Mouse (Mus musculus): ENCODE results near the gene Nrros.

The Nrros gene

GRCm38 (mm10) chr16:32165281-32165821, at the start of gene Nrros:
Gene Nrros, minus strand, starts transcription at chr16:32165594.
- DNase-seq (ENCODE audit: low spot score in 2 of 2), result peak; percentile 63 to 65

DNA sequence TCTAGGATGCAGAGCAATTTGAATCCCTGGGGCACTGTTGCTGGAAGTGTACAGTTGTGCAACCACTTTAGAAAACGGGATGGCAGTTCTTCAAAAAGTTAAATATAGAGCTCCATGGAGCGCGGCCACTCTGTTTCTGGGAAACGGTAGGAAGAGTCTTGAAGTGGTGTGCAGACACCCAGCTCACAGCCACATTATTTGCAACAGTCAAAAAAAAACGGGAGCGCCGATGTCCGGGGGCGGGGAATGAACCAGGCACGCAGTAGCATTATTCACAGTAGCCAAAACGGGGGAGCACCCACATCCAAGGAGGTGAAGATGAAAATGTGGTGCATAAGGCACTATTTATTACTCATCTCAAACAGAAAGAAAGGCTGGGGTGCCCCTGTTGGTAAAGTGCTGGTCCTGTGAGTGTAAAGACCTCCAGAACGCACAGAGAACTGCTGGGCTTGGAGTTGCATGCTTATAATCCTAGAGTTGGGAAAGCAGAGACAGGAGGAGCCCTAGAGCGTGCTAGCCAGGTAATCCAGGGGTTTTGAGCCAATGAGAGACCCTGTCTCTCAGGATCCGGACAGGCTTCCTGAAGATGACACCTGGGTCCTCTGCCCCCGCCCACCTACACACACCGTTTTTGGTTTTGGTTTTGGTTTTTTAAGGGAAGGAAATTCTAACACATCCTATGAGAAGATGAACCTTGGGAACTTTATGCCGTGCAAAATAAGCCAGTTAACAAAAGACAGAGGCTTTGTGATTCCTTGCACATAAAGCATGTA, 49.6 kb upstream of the Nrros start:
- DNase-seq (ENCODE audit: low spot score in 2 of 2), result peak; percentile 55 to 74

- DNase-seq (ENCODE audit: low spot score in 2 of 2), result peak in 1 of 2 experiments; percentile 37
Measured at GRCm38 (mm10) chr16:32214156-32214555, 48.8 kb upstream of the Nrros start.

DNA sequence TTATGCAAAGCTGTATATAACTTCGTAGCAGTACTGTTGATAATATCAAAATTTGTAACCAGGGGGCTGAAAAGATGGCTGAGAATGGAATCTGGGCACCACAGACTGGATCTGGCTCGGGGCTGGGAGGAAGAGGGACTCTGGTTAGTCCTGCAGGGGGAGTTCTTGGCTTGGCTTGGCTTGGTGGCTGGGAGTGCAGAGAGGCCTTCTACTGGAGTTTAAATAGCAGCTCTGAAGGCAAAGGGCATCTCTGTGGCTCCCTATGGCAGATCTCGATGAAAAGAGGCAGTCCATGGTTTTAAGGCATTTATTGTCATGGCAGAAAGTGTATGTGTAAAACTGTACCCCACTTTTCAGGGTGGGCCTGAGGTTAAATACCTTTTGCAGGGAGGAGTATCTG, 39.5 kb upstream of the Nrros start:
- no peak for DNase-seq (ENCODE audit: low spot score in 2 of 2)

DNA sequence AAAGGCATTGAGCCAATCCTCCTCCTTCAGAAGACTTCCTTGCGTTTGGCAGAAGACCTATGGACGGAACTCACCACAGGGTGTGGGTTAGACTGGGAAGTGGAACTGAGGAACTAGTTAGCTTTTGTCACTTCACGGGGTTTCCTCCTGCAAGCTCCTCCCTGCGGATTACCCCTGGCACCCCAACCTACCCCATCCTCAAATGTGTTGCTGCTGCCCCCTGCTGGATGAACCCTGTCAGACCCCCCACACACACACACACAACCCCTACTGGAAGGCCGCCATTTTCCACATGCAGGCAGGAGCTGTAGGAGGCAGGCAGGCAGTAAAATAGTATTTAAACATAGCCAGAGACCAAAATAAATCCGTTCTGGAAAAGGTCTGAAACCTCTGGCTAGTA, 37.3 kb upstream of the Nrros start:
- DNase-seq (ENCODE audit: low spot score in 2 of 2), result peak; percentile 29

DNA sequence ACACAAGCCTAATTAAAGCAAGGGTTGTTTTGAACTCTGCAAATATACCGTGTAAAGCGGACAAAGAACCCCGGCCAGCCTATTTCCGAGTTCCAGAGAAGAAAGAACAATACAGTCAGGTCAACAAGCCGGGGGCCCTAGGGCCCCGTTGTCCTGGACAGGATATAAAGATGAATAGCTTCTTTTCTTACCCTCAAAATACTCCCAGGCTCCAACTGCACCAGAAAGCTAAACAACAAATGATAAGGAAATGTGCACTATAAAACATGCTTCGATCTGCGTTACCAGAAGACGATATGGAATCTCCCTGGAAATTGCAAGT, 35.6 kb upstream of the Nrros start:
- DNase-seq (ENCODE audit: low spot score in 2 of 2), result no peak

GRCm38 (mm10) chr16:32200256-32201003, 35.0 kb upstream of the Nrros start:
- no peak for DNase-seq (ENCODE audit: low spot score in 2 of 2)

DNA sequence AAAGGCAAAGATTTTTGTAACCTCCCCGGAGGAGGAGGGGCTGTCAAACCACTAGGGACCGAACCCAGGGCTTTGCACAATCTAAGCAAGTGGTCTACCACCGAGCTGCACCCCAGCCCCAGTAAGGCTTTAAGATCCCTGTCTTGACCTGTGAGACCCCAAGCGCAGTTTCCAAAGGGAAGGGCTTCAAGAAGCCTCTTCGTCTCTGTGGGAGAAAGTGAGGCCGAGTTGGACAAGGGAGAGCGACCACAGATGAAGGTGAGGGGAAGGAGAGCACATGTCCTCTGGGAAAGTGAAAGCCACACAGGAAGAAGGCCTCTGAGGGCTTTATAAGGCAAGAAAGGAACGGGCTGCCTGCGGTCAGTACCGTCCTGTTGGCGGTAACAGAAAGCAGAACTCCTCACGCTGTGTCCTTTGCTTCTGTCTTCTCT, 24.6 kb upstream of the Nrros start:
- DNase-seq (ENCODE audit: low spot score in 2 of 2), result no peak

DNA sequence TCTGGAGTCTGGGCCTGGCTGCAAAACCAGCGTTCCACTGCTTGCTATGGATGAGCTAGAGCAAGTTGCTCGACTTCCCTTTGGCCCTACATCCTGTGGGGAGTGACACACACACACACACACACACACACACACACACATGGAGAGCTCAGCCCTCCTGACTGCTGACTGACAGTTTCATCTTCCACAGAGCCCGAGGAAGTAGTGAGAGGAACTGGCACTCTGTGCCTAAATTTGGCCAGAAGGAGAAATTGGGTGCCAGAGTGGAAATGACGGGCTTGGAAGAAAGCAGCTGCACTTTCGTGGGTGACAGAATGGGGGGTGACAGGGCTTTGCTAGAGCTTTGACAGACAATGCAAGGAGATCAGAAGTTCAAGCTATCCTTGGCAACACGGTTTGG, 23.7 kb upstream of the Nrros start:
- peak; percentile 17 to 25 for DNase-seq (ENCODE audit: low spot score in 2 of 2)

DNA sequence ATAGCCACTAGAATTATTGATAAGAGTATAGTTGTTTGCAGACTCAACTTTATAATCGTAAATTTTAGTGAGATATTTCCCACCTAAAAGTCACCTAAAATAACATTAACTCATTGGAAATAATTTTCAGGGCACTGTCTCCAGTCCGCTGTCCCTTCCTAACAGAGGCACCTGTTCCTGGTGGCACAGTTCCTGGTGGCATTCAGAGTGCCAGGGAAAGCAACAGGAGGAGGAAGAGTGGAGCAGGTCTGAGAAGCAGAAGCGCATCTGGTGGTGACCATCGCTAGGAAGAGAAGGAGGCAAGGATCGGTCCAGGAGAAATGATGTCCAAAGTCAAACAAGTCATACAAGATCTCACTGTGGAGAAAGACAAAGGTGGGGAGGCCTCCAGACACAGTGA, 20.7 kb upstream of the Nrros start:
- no peak for DNase-seq (ENCODE audit: low spot score in 2 of 2)

- DNase-seq (ENCODE audit: low spot score in 2 of 2), result no peak
Measured at GRCm38 (mm10) chr16:32179333-32179901, 14.0 kb upstream of the Nrros start, which contains the start of gene Bex6. Gene Bex6, plus strand, starts transcription at chr16:32179823.

DNA sequence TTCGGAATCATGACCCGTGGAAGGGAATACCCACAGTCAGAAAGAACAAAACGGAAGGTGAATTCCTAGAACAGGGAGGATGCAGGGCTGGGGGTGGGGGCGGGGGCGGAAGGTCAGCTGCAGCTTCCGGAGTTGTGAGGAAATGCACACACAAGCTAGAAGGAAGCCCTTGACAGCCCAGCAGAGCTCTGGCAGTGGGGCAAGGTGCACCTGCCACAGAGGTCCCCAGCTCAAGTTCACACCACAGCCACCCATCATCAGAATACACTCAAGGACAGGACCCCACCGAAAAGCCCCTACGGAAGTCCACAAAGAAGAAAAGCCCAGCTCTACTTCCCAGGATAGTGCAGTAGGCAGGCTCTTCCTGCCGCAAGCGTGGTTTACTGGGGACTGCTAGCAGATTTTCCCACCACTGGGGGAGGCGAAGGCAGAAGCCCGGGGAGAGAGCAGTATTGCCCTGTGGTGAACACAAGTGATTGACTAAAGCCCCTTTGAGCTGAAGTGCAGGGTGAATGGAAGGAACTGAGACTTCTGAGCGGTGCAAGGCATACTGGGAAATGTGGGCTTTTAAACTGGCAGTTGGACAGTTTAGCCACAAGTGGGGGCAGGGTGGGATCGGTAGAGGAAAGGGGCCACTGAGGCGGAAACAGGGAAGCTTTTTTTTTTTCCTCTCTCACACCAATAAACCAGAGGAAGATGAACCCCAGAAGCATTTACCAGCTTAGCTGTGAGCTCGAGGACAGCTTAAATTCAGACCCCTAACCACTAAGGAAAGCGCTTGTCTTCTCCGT, 11.7 kb upstream of the Nrros start:
- DNase-seq (ENCODE audit: low spot score in 2 of 2), result peak in 1 of 2 experiments; percentile 6

- no peak for DNase-seq (ENCODE audit: low spot score in 2 of 2)
Measured at GRCm38 (mm10) chr16:32175029-32175428, 9.6 kb upstream of the Nrros start.

DNA sequence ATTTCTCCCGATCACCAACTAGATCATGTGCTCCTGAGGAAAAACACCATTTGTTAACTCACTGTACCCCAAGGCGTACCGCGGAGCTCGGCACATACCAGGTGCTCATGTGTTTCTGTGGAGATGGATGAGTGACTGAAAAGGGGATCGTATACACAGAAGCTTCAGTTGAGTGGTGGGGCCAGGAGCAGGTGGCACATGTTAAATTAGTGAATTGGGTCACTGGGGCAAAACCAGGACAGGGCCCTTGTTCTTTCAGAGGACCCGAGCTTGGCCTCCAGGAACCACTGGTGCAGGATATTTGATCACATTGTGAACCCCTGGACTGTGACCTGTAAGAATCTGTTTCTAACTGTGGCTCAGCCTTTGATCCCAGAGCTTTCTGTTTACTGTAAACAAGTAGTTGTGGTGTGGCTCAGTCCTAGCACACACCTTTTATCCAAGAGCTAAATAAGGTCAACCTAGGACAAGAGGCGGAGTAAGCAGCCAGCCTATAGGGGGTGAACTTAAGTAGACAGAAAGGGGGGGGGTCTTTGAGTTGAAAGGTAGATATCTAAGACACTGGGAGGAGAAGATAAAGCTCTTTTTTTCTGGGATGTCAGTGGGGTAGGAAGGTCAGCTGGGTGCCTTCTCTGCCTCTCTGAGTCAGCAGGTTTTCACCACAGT, 9.1 kb upstream of the Nrros start:
- DNase-seq (ENCODE audit: low spot score in 2 of 2), result no peak

DNA sequence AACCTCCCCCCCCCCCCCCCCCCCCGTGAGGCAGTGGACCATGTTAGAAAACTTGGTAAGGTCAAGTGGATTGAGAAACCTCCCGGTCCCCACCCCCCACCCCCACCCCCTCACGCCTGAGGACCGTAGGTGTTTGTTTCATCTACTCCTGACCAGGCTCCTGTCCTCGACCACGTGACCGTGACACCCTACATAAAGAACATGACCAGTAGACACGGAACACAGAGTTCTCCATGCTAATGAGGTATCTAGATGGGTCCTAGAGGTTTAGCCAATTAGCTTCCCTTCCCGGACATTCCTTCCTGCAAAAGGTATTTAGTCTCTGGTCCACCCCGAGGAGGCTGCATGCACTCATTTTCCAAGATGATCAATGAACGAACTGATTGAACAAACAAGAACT, 8.0 kb upstream of the Nrros start:
- no peak for DNase-seq (ENCODE audit: low spot score in 2 of 2)

- DNase-seq (ENCODE audit: low spot score in 2 of 2), result no peak
Measured at GRCm38 (mm10) chr16:32171031-32171731, 5.8 kb upstream of the Nrros start.

DNA sequence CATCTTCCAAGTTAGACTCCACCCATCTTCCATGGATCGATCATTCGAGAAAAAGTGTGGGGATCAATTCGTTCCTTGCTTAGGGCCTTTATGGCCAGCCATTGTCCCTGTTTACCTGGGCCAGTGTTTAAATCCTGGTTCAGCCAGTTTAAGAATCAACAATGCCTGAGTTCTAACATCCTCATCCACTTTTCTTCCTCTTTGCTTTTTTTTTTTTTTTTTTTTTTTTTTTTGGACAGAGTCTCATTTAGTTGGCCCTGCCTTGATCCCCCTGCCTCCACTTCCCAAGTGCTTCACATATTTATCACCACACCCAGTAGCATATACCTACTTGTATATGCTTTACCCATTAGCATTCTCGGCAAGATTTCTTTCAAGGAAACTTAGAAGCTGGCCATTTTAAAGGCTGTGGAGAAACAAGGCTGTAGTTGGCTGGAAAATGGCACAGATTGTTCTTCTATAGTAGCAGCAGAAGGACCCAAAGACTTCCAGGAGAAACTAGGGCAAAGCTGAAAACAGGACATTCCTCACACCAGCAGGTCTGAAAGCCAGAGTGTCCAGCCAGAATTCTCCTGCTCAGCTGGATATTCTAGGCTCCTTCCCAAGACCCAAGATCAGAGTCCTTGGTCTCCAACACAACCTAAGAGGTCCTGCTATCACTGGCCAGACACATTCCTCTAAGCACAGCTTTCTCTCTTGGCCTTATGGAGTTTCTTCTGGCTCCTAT, 2.6 kb upstream of the Nrros start:
- peak in 1 of 2 experiments; percentile 34 for DNase-seq (ENCODE audit: low spot score in 2 of 2)

DNA sequence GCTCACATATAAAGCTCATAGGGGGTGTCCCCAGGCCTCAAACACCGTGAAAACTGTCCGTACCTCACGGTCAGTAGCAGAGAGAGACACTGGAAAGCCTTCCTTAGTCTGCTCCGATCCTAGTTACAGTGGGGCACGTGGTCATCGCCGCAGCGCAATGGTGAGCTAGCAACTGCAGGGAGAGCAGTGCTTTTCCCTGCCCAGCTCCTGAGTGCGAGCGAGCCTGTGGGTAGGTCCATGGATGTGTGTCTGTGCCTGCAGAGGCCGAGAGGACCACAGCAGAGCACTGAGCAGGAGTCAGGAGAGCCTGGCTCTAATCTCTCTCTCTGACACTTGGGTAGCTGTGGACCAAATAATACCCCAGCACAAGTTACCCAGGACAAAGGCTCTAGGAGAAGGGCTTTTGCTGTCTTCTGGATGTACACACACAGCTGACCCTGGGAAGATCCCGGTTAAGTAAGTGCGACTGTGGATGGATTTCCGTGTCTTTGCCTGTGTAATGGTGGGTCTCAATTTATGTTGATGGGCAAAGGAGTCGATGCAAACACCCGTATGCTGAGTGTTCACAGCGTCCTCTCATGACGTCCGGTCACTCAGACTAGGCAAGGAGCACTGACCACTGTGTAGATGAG, 882 bp downstream of the Nrros start:
- no peak for DNase-seq (ENCODE audit: low spot score in 2 of 2)

- no peak for DNase-seq (ENCODE audit: low spot score in 2 of 2)
Measured at GRCm38 (mm10) chr16:32163891-32164290, 1.5 kb downstream of the Nrros start.
